Mouse (Mus musculus) midbrain, postnatal 0 days (tissue): ENCODE measurements around the gene Col8a2. TPM values are rescaled to one million over a fixed set of nuclear protein-coding genes. Genes with fewer than 3 reads are reported as not detected.

Experiments
- ATAC-seq: fragments of 200-750 bp; cut with Nextera tagmentation; 2 replicates; pipeline ENCODE4 v1.8.0; 2017; ENCODE audit warnings: moderate number of reproducible peaks, mild to moderate bottlenecking, moderate TSS enrichment, moderate library complexity; ENCODE audit not compliant: low FRiP score
- DNase-seq: peaks from one replicate; pipeline ENCODE4 v3.0.0-alpha.2; 2015; ENCODE audit warnings: low spot score
- H3K27ac ChIP-seq: fragments of 300-500 bp; sonication (generic); 2 replicates; pipeline ENCODE4 v1.5.1; 2014; ENCODE audit warnings: low read depth, mild to moderate bottlenecking, low read length, mixed read lengths
- H3K27me3 ChIP-seq: fragments of 300-500 bp; sonication (generic); 2 replicates; pipeline ENCODE4 v1.6.1; 2014; ENCODE audit warnings: low read length, control low read depth, mixed read lengths; ENCODE audit not compliant: insufficient read depth
- H3K36me3 ChIP-seq: fragments of 300-500 bp; sonication (generic); 2 replicates; pipeline ENCODE4 v1.6.1; 2014; ENCODE audit warnings: low read length, control low read depth, mixed read lengths; ENCODE audit not compliant: insufficient read depth
- H3K4me1 ChIP-seq: fragments of 300-500 bp; sonication (generic); 2 replicates; pipeline ENCODE4 v1.6.1; 2014; ENCODE audit warnings: mild to moderate bottlenecking, control low read depth, antibody characterized with exemption, low read length, mixed read lengths; ENCODE audit not compliant: insufficient read depth
- H3K4me2 ChIP-seq: fragments of 300-500 bp; sonication (generic); 2 replicates; pipeline ENCODE4 v1.6.1; 2014; ENCODE audit warnings: low read depth, mild to moderate bottlenecking, low read length, mixed read lengths; ENCODE audit not compliant: poor library complexity, severe bottlenecking
- H3K4me3 ChIP-seq: fragments of 300-500 bp; sonication (generic); 2 replicates; pipeline ENCODE4 v1.5.1; 2014; ENCODE audit warnings: low read depth, mild to moderate bottlenecking, low read length, moderate library complexity
- H3K9ac ChIP-seq: fragments of 300-500 bp; sonication (generic); replicated peaks from 2 replicates; pipeline ENCODE4 v1.6.1; 2014; ENCODE audit warnings: mild to moderate bottlenecking, low read length, moderate library complexity, mixed read lengths; ENCODE audit not compliant: poor library complexity, severe bottlenecking
- H3K9me3 ChIP-seq: fragments of 300-500 bp; sonication (generic); 2 replicates; pipeline ENCODE4 v1.6.1; 2016; ENCODE audit warnings: low read length, control low read depth
- CTCF ChIP-seq: IDR thresholded peaks from 2 replicates; pipeline ENCODE4 v1.5.1; 2016; ENCODE audit warnings: antibody characterized with exemption, mild to moderate bottlenecking
- WGBS: fragments of 180-500 bp; shearing (Covaris S2); extraction: QIAGEN DNeasy Blood & Tissue Kit; methylation state at CpG from one replicate; pipeline ENCODE4 v1.1.7; 2014; 5-methylcytosine and 5-hydroxymethylcytosine counted together
- polyA plus RNA-seq: library from polyadenylated mRNA; unstranded; fragments of >200 nt; fragmentation: Nextera tagmentation; extraction: Ambion mirVana; gene quantifications from 2 replicates; pipeline ENCODE4 v1.2.1, GENCODE M21; 2015
- total RNA-seq: library from RNA; depleted of rRNA; stranded (reverse); fragments of >200 nt; gene quantifications from 2 replicates; pipeline ENCODE4 v1.2.3, GENCODE M21; 2014

The Col8a2 gene
- total and polyA plus RNA-seq, 2 experiments from 2014 or later, result 1.3 to 11.0 TPM

GRCm38 (mm10) chr4:126277906-126278564 lies 8.6 kb upstream of the Col8a2 start:
- no peak overlapping the region for H3K4me2 ChIP-seq
- no peaks in the 10 kb centered on the region for H3K9me3 ChIP-seq
- H3K9ac ChIP-seq, result no peak overlapping the region
- ATAC-seq (peak; percentile 52; the same call in 1 of the 2 replicates), DNase-seq (peak; percentile 73)
- no peaks in the 10 kb centered on the region for H3K4me1 ChIP-seq
- WGBS, result 9% methylated on average over 13 of the region's 13 CpGs
- peaks cover 16% of the 10 kb centered on the region for H3K36me3 ChIP-seq
- H3K27ac ChIP-seq, result no peak overlapping the region
- no peaks in the 10 kb centered on the region for H3K27me3 ChIP-seq
- no peak overlapping the region for H3K4me3 ChIP-seq
- peak; percentile 83 for TF ChIP-seq CTCF

DNA sequence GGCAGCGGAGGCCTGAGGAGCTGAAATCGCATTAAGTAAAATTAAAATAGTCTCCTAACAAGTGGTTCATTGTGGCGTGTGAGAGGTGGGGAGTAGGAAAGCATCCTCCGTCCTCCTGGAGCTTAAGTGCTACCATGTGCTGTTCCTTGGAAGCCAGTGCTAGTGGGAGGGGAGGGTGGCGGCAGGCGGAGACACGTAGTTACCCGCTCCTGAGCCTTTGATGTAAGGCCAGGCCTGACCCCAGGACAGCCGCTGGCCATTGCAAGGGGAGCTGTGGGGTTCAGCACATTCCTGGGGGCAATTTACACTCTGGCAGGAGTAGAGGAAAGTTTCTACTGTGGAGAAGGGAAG lies 8.1 kb upstream of the Col8a2 start:
- Histone ChIP-seq H3K27me3 (no peaks in the 10 kb centered on the region), H3K36me3 (peaks cover 11% of the 10 kb centered on the region), H3K9ac (no peak overlapping the region), H3K27ac (no peak overlapping the region), H3K4me2 (no peak overlapping the region), H3K4me3 (no peak overlapping the region), H3K9me3 (no peaks in the 10 kb centered on the region), H3K4me1 (no peaks in the 10 kb centered on the region)
- ATAC-seq (no peak), DNase-seq (no peak)
- WGBS, result 34% methylated on average over 9 of the region's 9 CpGs
- TF ChIP-seq CTCF, result no peak

GRCm38 (mm10) chr4:126278961-126279360 lies 7.6 kb upstream of the Col8a2 start:
- Histone ChIP-seq H3K4me1 (no peaks in the 10 kb centered on the region), H3K4me2 (no peak overlapping the region), H3K27ac (no peak overlapping the region), H3K9ac (no peak overlapping the region), H3K36me3 (peaks cover 7% of the 10 kb centered on the region), H3K27me3 (no peaks in the 10 kb centered on the region), H3K9me3 (no peaks in the 10 kb centered on the region), H3K4me3 (no peak overlapping the region)
- TF ChIP-seq CTCF, result no peak
- 60% methylated on average over 9 of the region's 9 CpGs for WGBS
- ATAC-seq (no peak), DNase-seq (no peak)

DNA sequence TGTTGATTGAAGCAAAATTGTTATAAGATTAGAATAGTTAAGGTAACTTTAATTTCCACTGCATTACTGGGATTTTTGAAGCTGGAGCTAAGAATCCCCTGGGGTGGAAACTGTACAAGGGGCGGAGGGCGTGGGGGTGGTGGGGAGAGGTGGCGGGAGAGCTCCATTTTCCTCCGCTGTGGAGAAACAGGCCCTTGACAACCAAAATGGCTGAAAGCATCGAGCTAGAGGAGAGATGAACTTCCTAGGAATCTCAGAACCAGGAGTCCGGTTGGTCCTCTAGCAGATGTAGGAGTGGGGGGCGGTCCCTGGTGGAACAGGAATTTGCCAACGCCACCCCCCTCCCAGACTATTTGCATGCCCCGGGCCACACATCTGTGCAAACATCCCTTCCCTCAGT lies 4.9 kb upstream of the Col8a2 start:
- WGBS, result 73% methylated on average over 9 of the region's 9 CpGs

GRCm38 (mm10) chr4:126283582-126283981 lies 3.0 kb upstream of the Col8a2 start:
- DNase-seq (no peak), ATAC-seq (no peak)
- Histone ChIP-seq H3K9me3 (no peaks in the 10 kb centered on the region), H3K27ac (no peak overlapping the region), H3K4me2 (no peak overlapping the region), H3K27me3 (peaks cover 26% of the 10 kb centered on the region), H3K4me3 (no peak overlapping the region), H3K9ac (no peak overlapping the region), H3K4me1 (no peaks in the 10 kb centered on the region), H3K36me3 (no peaks in the 10 kb centered on the region)
- 84% methylated on average over 8 of the region's 8 CpGs for WGBS
- no peak for TF ChIP-seq CTCF

More for the DNA sequence above, 4.9 kb upstream of the Col8a2 start:
- Histone ChIP-seq H3K9ac (no peak overlapping the region), H3K36me3 (no peaks in the 10 kb centered on the region), H3K27ac (no peak overlapping the region), H3K4me2 (no peak overlapping the region), H3K9me3 (no peaks in the 10 kb centered on the region), H3K27me3 (peaks cover 11% of the 10 kb centered on the region), H3K4me3 (no peak overlapping the region), H3K4me1 (no peaks in the 10 kb centered on the region)
- TF ChIP-seq CTCF, result no peak
- ATAC-seq (no peak), DNase-seq (no peak)

DNA sequence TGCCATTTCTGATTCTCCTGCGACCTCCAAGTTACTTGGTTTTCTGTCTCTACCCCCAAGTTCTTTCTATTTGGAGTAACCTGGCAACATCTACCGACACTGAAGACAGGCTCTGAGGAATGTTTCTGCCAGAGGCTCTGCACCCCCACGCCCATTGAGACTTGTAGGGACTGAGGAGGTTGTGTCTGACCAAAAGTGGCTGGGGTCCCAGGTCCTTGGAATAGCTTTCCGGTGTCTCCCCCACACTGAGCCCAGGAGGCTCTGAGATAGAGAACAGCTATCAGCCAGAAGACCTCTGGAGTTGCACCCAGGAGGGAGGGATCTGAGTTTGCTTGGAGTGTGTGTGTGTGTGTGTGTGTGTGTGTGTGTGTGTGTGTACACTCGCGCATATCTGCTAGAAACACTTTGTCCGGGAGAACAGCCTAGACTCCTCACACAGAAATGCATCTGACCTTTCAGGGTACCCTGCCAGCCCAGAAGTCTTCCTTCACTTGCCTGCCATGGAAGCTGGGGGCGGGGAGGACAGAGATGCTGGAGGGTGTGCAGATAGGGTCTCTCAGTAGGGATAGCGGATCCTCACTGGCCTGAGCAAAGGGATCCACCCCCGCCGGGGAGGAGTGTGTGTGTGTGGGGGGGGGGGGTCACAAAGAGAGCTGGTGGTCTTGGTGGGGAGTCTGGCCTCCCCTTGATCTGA lies 856 bp downstream of the Col8a2 start:
- DNase-seq (no peak), ATAC-seq (no peak)
- H3K4me2 ChIP-seq, result no peak overlapping the region
- no peak for TF ChIP-seq CTCF
- H3K27me3 ChIP-seq, result peaks cover 27% of the 10 kb centered on the region
- 33% methylated on average over 11 of the region's 11 CpGs for WGBS
- H3K36me3 ChIP-seq, result no peaks in the 10 kb centered on the region
- H3K27ac ChIP-seq, result no peak overlapping the region
- no peak overlapping the region for H3K4me3 ChIP-seq
- no peak overlapping the region for H3K9ac ChIP-seq
- H3K9me3 ChIP-seq, result no peaks in the 10 kb centered on the region
- H3K4me1 ChIP-seq, result no peaks in the 10 kb centered on the region
